Mouse (Mus musculus) spleen, adult 18-20 months (tissue): ENCODE measurements around the gene Flad1.

ENCODE experiments used
- DNase-seq, 2 experiments: peaks; one replicate each; pipeline ENCODE4 v3.0.0; 2022; ENCODE audit warnings: mixed read lengths in 2 of 2

The Flad1 gene

DNA sequence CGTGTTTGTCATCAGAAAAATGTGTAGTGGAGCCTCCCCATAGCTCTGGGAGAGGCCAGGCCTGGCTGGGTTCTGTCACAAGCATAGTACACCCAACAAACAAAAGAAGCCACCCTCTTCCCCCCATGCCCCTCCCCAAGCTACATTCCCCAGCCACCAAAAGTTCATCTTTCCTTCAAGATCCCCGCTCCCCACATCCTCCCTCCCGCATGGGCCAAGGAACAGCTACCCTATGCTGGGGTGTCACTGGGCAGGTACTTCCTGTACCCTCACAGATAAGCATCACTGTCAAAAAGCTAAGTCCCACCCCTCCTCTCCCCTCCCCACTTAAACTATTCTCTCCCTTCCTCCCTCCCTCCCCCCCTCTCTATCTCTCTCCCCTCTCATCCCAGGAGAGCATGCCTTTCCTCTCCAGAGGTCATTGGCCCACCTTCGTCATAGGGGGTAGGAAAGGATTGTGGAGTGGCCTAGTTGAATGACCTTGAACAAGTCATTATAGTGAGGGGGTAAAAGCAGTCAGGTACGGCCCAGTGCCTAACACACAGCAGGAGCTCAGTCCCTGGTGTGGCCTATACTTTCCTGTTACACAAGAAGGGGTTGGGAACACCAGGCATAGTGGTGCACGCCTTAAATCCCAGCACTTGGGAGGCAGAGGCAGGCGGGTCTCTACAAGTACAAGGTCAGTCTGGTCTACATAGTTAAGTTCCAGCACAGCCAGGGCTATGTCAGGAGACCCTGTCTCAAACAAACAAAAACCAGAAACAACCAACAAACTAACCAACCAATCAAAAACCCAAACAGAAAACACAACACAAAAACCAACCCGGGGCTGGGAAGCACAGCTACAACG, 29.4 kb downstream of the Flad1 start:
- no peak for DNase-seq

GRCm38 (mm10) chr3:89381233-89381632, 30.4 kb downstream of the Flad1 start:
- DNase-seq: no peak

GRCm38 (mm10) chr3:89380711-89381110, 31.0 kb downstream of the Flad1 start:
- no peak for DNase-seq

DNA sequence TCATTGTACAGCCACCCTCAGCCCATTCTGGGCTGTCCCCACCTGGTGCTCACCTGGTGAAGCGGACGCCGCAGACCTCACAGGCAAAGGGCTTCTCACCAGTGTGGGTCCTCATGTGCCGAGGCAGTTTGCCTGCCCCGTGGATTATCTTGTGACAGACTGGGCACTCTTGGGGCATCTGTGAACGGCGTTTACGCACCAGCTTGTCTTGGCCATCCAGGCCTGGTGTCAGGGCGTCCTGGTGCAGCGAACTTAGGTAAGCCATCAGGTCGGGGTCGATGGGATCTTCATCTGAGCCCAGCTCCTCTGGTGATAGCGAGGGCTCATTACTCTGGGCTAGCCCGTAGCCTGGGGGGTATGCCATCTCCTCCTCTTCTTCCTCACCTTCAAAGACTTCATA, 31.4 kb downstream of the Flad1 start:
- DNase-seq: no peak

DNA sequence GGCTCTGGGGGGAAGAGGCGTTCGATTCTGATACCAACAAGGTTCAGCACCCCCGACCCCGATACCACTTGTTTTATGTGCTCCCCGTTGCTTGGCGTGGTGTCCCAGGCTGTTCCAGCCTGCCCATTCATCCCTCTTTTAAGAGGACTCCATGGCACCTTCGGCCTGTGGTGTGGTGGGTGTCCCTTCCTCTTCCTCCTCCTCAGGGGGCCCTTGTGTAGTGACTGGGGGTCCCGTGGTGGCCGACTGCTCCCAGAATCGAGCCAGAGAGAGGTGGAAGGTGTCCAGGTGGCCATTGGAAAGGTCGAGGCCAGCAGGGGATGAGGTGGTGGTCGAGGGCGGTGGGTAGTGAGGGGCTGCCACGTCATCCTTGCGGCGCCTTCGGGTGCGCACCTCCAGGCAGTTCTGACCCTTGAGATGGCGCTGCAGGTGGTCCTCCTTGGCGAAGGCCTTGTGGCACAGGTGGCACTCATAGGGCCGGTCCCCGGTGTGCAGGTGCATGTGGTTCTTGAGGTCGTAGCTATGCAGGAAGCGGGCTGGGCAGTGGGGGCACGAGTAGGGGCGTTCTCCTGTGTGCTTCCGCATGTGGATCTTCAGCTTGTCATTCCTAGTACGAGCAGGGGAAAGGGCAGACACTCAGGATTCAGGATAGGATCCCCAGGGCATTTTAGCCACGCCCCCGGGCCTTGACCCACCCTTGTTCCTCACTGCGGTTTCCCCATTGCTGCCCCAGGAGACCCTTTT, 32.1 kb downstream of the Flad1 start:
- peak in 1 of 2 experiments; percentile 42 for DNase-seq

GRCm38 (mm10) chr3:89378394-89379067, 33.1 kb downstream of the Flad1 start:
- DNase-seq: peak; percentile 52 to 65

DNA sequence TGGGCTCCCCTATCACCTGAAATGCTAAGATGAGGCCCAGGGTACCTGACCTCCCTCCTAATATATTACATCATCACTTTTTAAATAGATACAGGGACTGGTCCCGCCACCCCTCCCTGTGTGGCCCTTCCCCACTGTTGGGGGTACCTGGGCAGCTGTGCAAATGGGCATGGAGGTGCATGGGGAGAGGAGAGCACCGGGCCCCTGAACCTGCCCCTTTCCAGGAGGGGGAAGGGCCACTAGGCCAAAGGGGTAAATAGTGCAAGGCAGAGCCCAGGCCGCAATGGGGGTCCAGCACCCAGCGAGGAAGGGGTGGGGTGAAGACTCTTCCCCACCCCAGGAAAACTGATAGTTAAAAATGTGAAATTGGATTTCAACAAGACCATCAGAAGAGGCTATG, 33.8 kb downstream of the Flad1 start:
- no peak for DNase-seq

DNA sequence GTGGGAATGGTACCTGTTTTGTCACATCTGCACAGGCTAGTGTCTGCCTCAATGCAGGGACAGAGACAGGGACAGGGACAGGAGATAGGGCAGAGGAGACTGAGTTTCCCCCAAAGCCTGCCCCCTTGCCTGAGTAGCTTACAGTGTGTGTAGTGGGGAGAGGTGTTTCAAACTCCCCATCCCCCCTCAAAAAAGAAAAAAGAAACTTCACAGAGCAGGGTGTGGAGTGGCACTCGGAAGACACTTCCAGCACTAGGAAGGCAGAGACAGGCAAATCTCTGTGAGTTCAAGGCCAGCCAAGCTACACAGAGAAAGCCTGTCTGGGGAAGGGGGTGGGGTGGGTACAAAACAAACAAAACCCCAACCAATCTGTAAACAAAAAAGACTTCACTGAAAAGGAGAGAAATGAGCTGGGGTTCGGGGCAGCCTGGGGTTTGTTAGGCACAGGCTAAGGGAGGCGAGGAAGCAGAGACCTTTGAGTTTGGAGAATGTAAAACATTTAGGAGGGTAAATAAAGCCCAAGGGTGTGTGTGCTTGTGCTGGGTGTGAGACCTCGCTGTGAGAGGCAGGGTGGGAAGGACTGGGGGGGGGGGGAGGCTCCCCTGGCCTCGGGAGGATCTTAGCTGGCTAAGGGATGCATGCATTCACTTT, 38.0 kb downstream of the Flad1 start:
- no peak for DNase-seq

GRCm38 (mm10) chr3:89367338-89367737, 44.3 kb downstream of the Flad1 start:
- no peak for DNase-seq

DNA sequence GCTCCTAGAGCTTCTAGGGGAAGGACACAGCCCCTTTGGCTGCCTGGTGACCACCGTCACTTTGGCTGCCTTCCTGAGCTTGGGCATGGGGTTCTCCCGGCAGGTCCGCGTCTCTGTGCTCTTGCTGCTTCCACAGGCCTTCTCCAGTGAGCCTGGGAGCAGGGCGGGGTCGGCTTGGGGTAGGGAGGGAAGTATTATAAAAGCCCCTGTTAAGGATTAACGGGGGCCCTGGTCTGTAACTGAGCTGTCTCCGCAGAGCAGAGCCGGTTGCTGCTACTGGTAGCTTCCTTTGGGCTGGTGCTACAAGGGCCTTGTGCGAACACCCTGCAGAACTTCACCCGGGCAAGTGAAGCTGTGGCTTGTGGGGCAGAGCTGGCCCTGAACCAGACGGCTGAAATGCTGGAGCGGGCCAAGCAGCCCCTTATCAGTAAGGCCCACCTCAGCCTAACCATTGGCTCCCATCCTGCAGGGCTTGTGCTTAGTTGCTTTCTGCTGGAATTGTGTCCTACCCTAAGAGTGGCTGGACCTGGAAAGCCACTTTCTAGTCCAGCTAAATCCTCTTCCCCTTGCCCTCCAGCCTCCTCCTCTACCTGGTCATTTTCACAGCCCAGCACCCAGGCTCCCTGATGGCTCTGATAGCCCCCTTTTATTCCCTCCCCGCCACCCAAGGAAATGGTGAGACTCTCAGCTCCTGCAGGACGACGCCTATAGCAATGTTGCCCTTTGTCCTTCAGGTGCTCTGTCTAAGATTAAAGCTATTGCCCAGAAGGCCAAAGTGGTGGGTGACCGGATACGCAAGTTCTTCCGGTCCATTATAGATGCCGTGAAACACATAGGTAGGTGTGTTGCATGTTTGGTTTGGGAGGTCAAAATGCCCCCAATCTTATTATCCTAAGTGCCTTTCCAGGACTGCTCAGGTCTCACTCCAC, 45.9 kb downstream of the Flad1 start:
- no peak for DNase-seq

DNA sequence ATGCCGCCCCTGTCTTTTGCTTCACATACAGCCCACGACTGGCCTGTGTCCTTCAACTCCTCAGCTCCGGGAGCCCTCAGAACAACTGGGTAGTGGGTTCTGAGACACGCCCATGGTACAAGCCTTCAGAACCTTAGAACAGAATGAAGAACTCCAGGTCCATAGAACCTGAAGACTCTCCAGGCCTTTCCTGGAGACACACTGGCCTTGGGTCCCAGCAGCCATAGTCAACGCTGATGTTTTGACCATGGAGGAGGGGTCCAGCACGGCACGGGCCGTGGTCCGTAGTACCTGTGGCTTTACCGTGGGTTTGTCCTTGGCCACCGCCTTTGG, 46.6 kb downstream of the Flad1 start, which contains the start of gene Dcst1:
TSS of gene Dcst1 (minus strand) at position 101 of the 333 bp plus-strand sequence.
- DNase-seq: no peak

- DNase-seq: no peak
These were observed 47.0 kb downstream of the Flad1 start for GRCm38 (mm10) chr3:89364631-89365030.

DNA sequence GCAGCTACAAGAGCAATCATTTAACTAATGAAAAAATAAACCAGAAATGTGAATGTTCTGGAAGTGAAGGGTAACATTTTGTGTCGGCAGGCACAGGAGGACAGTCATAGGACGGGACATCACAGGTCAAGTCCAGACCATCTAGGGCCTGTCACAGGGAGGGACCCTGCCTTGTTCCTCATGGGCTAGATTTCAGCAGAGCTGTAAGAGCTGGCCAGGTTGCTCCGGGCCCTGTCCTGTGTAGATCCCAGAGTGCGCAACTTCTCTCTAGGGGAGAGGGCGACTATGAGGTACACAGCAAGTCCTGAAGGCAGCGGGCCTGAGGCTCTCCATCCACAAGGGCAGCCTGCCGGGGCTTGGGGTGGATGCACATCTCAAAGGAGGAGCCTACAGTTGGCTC, 50.0 kb downstream of the Flad1 start, which contains the start of gene Dcst2:
TSS of gene Dcst2 (plus strand) at position 301 of the 400 bp plus-strand sequence.
- DNase-seq: no peak

DNA sequence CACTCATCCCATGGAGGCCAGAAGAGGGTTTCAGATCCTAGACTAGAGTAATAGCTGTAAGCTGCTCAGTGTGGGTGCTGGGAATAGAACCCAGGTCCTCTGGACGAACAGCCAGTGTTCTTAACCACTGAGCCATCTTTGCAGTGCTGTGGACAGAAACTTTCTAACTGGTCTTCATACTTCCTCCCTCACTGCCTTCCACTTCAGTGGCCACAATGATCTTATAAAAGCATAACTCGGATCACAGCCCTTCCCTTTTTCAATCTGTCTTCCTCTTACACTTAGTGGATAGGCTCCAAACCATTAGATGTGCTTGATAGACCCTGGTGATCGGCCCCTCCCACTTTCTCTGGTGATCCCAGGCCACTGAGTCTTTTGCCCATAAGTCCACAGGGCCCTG, 51.4 kb downstream of the Flad1 start:
- DNase-seq: no peak

DNA sequence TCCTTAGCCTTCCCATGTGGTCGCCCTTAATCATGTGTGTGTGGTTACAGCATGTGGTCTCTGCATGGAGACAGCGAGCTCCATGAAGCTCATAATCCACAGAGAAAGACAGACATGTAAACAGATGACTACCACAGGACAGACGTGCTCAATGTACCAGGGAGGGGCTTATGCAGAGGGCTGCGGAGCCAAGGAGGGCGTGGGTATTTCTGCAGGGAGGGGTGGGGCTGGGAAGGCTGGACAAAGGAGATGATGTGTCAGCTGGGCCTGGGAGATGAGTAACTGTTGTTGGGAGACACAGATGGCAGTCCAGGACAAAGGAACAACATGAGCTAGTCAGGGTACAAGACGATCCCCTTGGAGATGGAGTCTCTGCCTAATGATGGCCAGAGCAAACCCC, 52.0 kb downstream of the Flad1 start:
- DNase-seq: no peak

GRCm38 (mm10) chr3:89356029-89356428, 55.6 kb downstream of the Flad1 start:
- no peak for DNase-seq

- DNase-seq: no peak
These were observed 56.2 kb downstream of the Flad1 start for GRCm38 (mm10) chr3:89355512-89355902.

GRCm38 (mm10) chr3:89354816-89355511, 56.7 kb downstream of the Flad1 start:
- peak; percentile 50 to 80 for DNase-seq

- DNase-seq: no peak
These were observed 60.4 kb downstream of the Flad1 start for GRCm38 (mm10) chr3:89351271-89351670.
